Mouse (Mus musculus) heart, postnatal 4 days (tissue): ENCODE results near the gene Csmd2. TPM values are rescaled to one million over a fixed set of nuclear protein-coding genes. Genes with fewer than 3 reads are reported as not detected.

ENCODE experiments used
- DNase-seq: peaks from one replicate; pipeline ENCODE4 v3.0.0; 2021
- total RNA-seq, 2 experiments: library from RNA; stranded (reverse); gene quantifications; 2 replicates each; pipeline ENCODE4 v1.2.3; 2021

Gene Csmd2
- total RNA-seq, 2 experiments from 2014 or later, result 0.14 to 0.16 TPM

- DNase-seq, result no peak
Observed at GRCm38 (mm10) chr4:128141161-128142101, 153.8 kb downstream of the Csmd2 start.

- no peak for DNase-seq
Observed at GRCm38 (mm10) chr4:128142279-128142678, 154.6 kb downstream of the Csmd2 start.

- DNase-seq, result no peak
Observed at GRCm38 (mm10) chr4:128143147-128143546, 155.5 kb downstream of the Csmd2 start.

GRCm38 (mm10) chr4:128149524-128149923 is 161.9 kb downstream of the Csmd2 start:
- DNase-seq, result no peak

- DNase-seq, result no peak
Observed at GRCm38 (mm10) chr4:128152066-128152465, 164.4 kb downstream of the Csmd2 start.

- no peak for DNase-seq
Observed at GRCm38 (mm10) chr4:128153144-128153543, 165.5 kb downstream of the Csmd2 start.

GRCm38 (mm10) chr4:128155226-128155625 is 167.6 kb downstream of the Csmd2 start:
- no peak for DNase-seq

- no peak for DNase-seq
Observed at GRCm38 (mm10) chr4:128160656-128161055, 173.0 kb downstream of the Csmd2 start.

GRCm38 (mm10) chr4:128170181-128170580 is 182.5 kb downstream of the Csmd2 start:
- DNase-seq, result no peak

GRCm38 (mm10) chr4:128171233-128171632 is 183.6 kb downstream of the Csmd2 start:
- no peak for DNase-seq

GRCm38 (mm10) chr4:128171701-128172100 is 184.0 kb downstream of the Csmd2 start:
- no peak for DNase-seq

- no peak for DNase-seq
Observed at GRCm38 (mm10) chr4:128178974-128179373, 191.3 kb downstream of the Csmd2 start.

GRCm38 (mm10) chr4:128179581-128179980 is 191.9 kb downstream of the Csmd2 start:
- peak; percentile 8 for DNase-seq

- DNase-seq, result no peak
Observed at GRCm38 (mm10) chr4:128184747-128185146, 197.1 kb downstream of the Csmd2 start.

GRCm38 (mm10) chr4:128194454-128194853 is 206.8 kb downstream of the Csmd2 start:
- no peak for DNase-seq

- no peak for DNase-seq
Observed at GRCm38 (mm10) chr4:128217991-128218595, 230.4 kb downstream of the Csmd2 start.

- no peak for DNase-seq
Observed at GRCm38 (mm10) chr4:128224453-128224852, 236.8 kb downstream of the Csmd2 start.

GRCm38 (mm10) chr4:128227377-128228316 is 240.0 kb downstream of the Csmd2 start:
- DNase-seq, result no peak

GRCm38 (mm10) chr4:128233458-128233857 is 245.8 kb downstream of the Csmd2 start:
- no peak for DNase-seq

GRCm38 (mm10) chr4:128239113-128239512 is 251.5 kb downstream of the Csmd2 start:
- no peak for DNase-seq

- DNase-seq, result no peak
Observed at GRCm38 (mm10) chr4:128241075-128241853, 253.6 kb downstream of the Csmd2 start.
